In genomic region chr1:116477703-116478102, GRCm38 (mm10) we compare ENCODE assay signal across 8 mouse cellular contexts.
DNase-seq lines count a peak whose midpoint lies in the region; ATAC-seq and TF ChIP-seq lines count a peak whose summit lies in the region.

No protein-coding gene starts in this region.

- H3K27ac ChIP-seq in liver, embryonic 12.5 days, result no peak overlapping the region
- no peak overlapping the region for H3K27ac ChIP-seq in hindbrain, embryonic 12.5 days
- H3K27ac ChIP-seq in limb, embryonic 11.5 days (replicated peaks; ENCODE audit: low read depth, low read length), result no peak overlapping the region
- H3K27ac ChIP-seq in stomach, postnatal 0 days (replicated peaks), result no peak overlapping the region

- TF ChIP-seq EP300 in stomach, postnatal 0 days (optimal IDR thresholded peaks at IDR 0.05), result no peak

- no peak overlapping the region for H3K4me3 ChIP-seq in liver, embryonic 12.5 days
- no peak overlapping the region for H3K4me3 ChIP-seq in hindbrain, embryonic 12.5 days
- H3K4me3 ChIP-seq in limb, embryonic 11.5 days (ENCODE audit: low read depth, low read length), result no peak overlapping the region
- H3K4me3 ChIP-seq in stomach, postnatal 0 days (ENCODE audit: low read depth, low read length), result no peak overlapping the region

- TF ChIP-seq CTCF in stomach, postnatal 0 days (IDR thresholded peaks at IDR 0.05; ENCODE audit: low read depth), result peak; percentile 75

- no peak overlapping the region for H3K4me2 ChIP-seq in liver, embryonic 12.5 days
- no peak overlapping the region for H3K4me2 ChIP-seq in hindbrain, embryonic 12.5 days (replicated peaks)
- H3K4me2 ChIP-seq in limb, embryonic 11.5 days (ENCODE audit: low read depth, severe bottlenecking), result no peak overlapping the region
- H3K4me2 ChIP-seq in stomach, postnatal 0 days (replicated peaks; ENCODE audit: low read depth), result no peak overlapping the region

- no peaks in the 10 kb centered on the region for H3K36me3 ChIP-seq in liver, embryonic 12.5 days
- no peaks in the 10 kb centered on the region for H3K36me3 ChIP-seq in hindbrain, embryonic 12.5 days
- H3K36me3 ChIP-seq in limb, embryonic 11.5 days (ENCODE audit: control insufficient read depth, insufficient read depth, low read length), result no peaks in the 10 kb centered on the region
- H3K36me3 ChIP-seq in stomach, postnatal 0 days (ENCODE audit: control insufficient read depth, insufficient read depth, low read length), result no peaks in the 10 kb centered on the region

- 24% methylated on average over 2 of the region's 2 CpGs for WGBS in liver, embryonic 12.5 days (ENCODE audit: insufficient replicate concordance)
- 19% methylated on average over 2 of the region's 2 CpGs for WGBS in hindbrain, embryonic 12.5 days
- WGBS in limb, embryonic 11.5 days, result 36% methylated on average over 2 of the region's 2 CpGs
- WGBS in stomach, postnatal 0 days, result 30% methylated on average over 2 of the region's 2 CpGs

- H3K9ac ChIP-seq in liver, embryonic 12.5 days, result no peak overlapping the region
- no peak overlapping the region for H3K9ac ChIP-seq in hindbrain, embryonic 12.5 days
- no peak overlapping the region for H3K9ac ChIP-seq in limb, embryonic 11.5 days (ENCODE audit: low read length)
- no peak overlapping the region for H3K9ac ChIP-seq in stomach, postnatal 0 days (ENCODE audit: low read length)

- DNase-seq in liver (peak; percentile 23), ZHBTc4 (ENCODE audit: low read depth, low spot score) (peak; percentile 61)
- DNase-seq in embryo, embryonic 10.5 days (ENCODE audit: low spot score), result peak; percentile 82
- DNase-seq in limb, embryonic 11.5 days (ENCODE audit: low spot score), result peak; percentile 61
- peak; percentile 36 for DNase-seq in stomach, postnatal 0 days (ENCODE audit: low spot score)
- no peak for DNase-seq in thymus, postnatal 36 days

- no peak for ATAC-seq in liver, embryonic 12.5 days
- ATAC-seq in hindbrain, embryonic 12.5 days (ENCODE audit: low FRiP score), result peak; percentile 76; the same call in 1 of the 2 replicates
- ATAC-seq in limb, embryonic 11.5 days (ENCODE audit: insufficient number of reproducible peaks, low FRiP score, low TSS enrichment, low read depth), result no peak
- no peak for ATAC-seq in stomach, postnatal 0 days (ENCODE audit: low FRiP score, low TSS enrichment)

- H3K9me3 ChIP-seq in liver, embryonic 12.5 days (replicated peaks), result no peaks in the 10 kb centered on the region
- no peaks in the 10 kb centered on the region for H3K9me3 ChIP-seq in hindbrain, embryonic 12.5 days (replicated peaks)
- H3K9me3 ChIP-seq in limb, embryonic 11.5 days (ENCODE audit: control insufficient read depth, low read length), result no peaks in the 10 kb centered on the region
- H3K9me3 ChIP-seq in stomach, postnatal 0 days (ENCODE audit: control insufficient read depth, low read length), result no peaks in the 10 kb centered on the region

- H3K4me1 ChIP-seq in liver, embryonic 12.5 days, result no peaks in the 10 kb centered on the region
- no peaks in the 10 kb centered on the region for H3K4me1 ChIP-seq in hindbrain, embryonic 12.5 days
- no peaks in the 10 kb centered on the region for H3K4me1 ChIP-seq in limb, embryonic 11.5 days (ENCODE audit: control insufficient read depth, insufficient read depth, low read length)
- H3K4me1 ChIP-seq in stomach, postnatal 0 days (replicated peaks; ENCODE audit: control insufficient read depth, insufficient read depth), result no peaks in the 10 kb centered on the region

- no peaks in the 10 kb centered on the region for H3K27me3 ChIP-seq in liver, embryonic 12.5 days (replicated peaks)
- no peaks in the 10 kb centered on the region for H3K27me3 ChIP-seq in hindbrain, embryonic 12.5 days
- no peaks in the 10 kb centered on the region for H3K27me3 ChIP-seq in limb, embryonic 11.5 days (ENCODE audit: control insufficient read depth, insufficient read depth, low read length)
- no peaks in the 10 kb centered on the region for H3K27me3 ChIP-seq in stomach, postnatal 0 days (ENCODE audit: control insufficient read depth, insufficient read depth, low read length)

Comparison
In these comparisons a context has a peak if more than half of its experiments do, and no peak if none do; other contexts are left out.
1. DNase-seq: peak in liver (single experiment), ZHBTc4 (single experiment), embryo, embryonic 10.5 days (single experiment), limb, embryonic 11.5 days (single experiment) and stomach, postnatal 0 days (single experiment); none in thymus, postnatal 36 days (0 of 2).